Mouse (Mus musculus): ENCODE results near the gene Nfia.

DNA sequence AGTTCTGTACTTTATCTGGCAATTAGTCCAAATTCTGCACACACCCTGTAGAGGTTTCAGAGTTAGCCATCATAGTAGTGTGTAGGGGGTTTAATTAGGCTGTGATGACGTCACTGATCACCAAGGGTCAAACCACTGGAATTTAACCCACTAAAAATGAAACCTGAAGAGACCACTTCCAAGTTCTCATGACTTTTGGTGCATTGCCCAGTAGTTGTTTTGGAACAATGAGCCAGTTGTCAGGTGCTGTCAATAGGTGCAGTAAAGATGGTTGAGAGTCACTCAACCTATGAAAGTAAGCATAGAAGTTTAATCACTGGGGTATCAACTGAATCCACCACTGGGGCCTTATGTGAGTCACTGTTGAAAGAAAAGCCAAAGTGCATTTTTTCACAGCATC lies 191.4 kb downstream of the Nfia start:
- no peak for TF ChIP-seq POLR2A (IDR thresholded peaks at IDR 0.05; ENCODE audit: borderline replicate concordance, extremely low read depth, low read depth, low read length)
- TF ChIP-seq CTCF (IDR thresholded peaks at IDR 0.05; ENCODE audit: insufficient read depth, low read length): no peak

All from lung, adult 2 months (tissue).